Mouse (Mus musculus) urinary bladder, adult 2 months (tissue): ENCODE data around the gene Stxbp4. TPM values are rescaled to one million over a fixed set of nuclear protein-coding genes. Genes with fewer than 3 reads are reported as not detected.

ENCODE experiments used
- DNase-seq: peaks from one replicate; pipeline ENCODE4 v3.0.0; 2022; ENCODE audit warnings: low spot score
- polyA plus RNA-seq: library from polyadenylated mRNA; depleted of rRNA; stranded (reverse); fragments of >200 nt; gene quantifications from 2 replicates; pipeline ENCODE4 v1.2.3, GENCODE M21; 2012

Stxbp4 gene
- polyA plus RNA-seq, 1 experiment: 3.7 TPM

- DNase-seq: no peak
Measured at GRCm38 (mm10) chr11:90558359-90559047, 79.4 kb downstream of the Stxbp4 start.

- no peak for DNase-seq
Measured at GRCm38 (mm10) chr11:90556517-90556916, 81.4 kb downstream of the Stxbp4 start.

DNA sequence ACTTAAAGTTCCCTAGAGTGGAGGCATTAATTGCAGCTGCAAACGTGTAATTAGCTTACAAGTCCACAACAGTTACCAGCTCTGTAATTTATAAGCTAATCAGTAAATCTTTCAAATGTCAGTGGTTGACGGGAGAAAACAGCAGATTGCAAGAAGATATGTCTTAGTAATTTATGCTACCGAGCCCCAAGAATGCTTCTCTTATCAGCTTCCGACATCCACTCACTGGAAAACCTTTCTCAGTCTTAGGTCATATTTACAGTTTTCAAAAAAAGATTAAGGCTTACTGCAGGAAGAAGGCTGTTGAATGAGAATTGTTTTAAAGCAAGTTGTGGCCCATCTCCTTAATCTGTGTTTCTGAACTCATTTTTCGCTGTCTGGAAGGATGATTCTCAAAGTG, 83.9 kb downstream of the Stxbp4 start:
- no peak for DNase-seq

GRCm38 (mm10) chr11:90552303-90553201, 85.3 kb downstream of the Stxbp4 start:
- DNase-seq: no peak

- no peak for DNase-seq
Measured at GRCm38 (mm10) chr11:90548560-90548959, 89.3 kb downstream of the Stxbp4 start.

GRCm38 (mm10) chr11:90538636-90539263, 99.1 kb downstream of the Stxbp4 start:
- DNase-seq: no peak

DNA sequence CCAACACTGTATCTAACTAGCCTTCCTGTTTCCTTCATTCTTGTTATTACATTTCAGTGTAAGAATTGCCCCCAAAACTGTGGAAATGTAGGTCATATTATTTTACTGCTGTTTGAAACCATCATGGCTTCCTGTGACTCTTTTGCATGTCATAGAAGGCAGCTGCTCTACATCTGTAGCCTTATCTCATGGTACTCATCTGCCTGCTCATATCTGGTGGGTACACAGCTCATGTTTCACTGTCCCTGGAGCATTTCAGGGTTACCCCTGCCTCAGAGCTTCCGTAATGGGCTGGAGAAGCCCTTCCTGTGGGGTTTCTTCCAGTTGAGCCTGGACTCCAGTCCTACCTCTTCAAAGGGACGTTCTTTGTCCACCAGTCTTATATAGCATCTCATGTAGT, 112.6 kb downstream of the Stxbp4 start:
- DNase-seq: no peak

GRCm38 (mm10) chr11:90521040-90521439, 116.8 kb downstream of the Stxbp4 start:
- DNase-seq: no peak

DNA sequence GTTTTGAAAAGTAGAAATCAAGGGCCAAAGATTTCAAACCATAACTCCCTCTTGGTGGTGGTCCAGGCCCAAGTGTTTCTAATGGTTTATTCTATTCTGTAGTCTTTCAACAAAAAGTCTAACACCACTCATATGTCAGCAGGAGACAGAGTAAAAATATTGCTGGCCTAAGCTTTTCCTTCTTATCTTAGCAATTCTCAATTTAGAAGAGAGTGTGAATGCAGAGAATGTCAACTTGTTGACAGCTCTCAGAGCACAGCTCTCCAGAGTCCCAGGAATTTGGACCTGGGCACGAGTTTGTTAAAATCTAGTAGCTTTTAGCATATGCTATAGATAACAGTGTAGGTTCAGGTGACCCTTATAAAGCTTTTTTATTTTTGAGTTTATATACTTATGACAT, 120.1 kb downstream of the Stxbp4 start:
- no peak for DNase-seq

GRCm38 (mm10) chr11:90512538-90513219, 125.2 kb downstream of the Stxbp4 start:
- no peak for DNase-seq

- DNase-seq: no peak
Measured at GRCm38 (mm10) chr11:90501846-90502245, 136.0 kb downstream of the Stxbp4 start.

DNA sequence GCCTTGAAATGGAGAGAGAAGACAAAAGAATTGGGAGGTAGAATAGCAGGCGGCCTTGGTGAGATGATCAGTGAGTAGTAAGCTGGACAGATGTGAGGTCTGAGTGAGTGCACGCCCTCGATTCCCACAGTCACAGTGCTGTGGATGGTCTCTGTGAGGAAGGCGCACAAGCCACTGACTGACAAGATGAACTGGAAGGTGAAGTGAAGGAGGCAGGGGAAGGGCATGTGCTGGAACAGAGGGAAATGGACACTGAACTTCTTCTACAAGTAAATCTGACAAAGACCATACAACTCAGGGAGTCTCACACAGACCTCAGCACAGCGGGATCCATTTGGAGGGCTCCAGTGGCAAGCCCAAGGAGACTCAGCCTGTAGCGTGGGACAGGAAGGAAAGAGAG, 138.0 kb downstream of the Stxbp4 start:
- DNase-seq: no peak

- DNase-seq: no peak
Measured at GRCm38 (mm10) chr11:90498461-90498860, 139.4 kb downstream of the Stxbp4 start.

- DNase-seq: no peak
Measured at GRCm38 (mm10) chr11:90494981-90495380, 142.9 kb downstream of the Stxbp4 start.

- DNase-seq: no peak
Measured at GRCm38 (mm10) chr11:90492511-90492910, 145.4 kb downstream of the Stxbp4 start.

GRCm38 (mm10) chr11:90489166-90489565, 148.7 kb downstream of the Stxbp4 start:
- no peak for DNase-seq

DNA sequence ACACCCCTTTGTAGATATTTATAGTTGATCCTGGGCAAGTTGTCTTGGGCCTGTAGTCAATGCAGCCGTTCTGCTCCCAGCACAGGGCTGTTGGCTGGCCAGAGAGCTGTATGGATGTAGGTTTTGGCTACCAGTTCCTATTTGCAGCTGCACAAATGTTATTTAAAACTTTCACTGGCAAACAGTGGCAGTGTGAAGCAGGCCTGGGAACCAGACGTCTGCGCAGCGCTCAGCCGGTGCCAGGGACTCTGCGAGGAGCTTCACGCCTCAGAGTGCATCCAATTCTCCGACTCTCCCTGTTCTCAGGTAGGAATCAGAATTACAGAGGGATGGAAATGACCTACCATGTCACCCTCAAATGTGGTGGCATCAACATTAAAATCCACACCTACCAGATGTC, 150.2 kb downstream of the Stxbp4 start:
- DNase-seq: no peak

DNA sequence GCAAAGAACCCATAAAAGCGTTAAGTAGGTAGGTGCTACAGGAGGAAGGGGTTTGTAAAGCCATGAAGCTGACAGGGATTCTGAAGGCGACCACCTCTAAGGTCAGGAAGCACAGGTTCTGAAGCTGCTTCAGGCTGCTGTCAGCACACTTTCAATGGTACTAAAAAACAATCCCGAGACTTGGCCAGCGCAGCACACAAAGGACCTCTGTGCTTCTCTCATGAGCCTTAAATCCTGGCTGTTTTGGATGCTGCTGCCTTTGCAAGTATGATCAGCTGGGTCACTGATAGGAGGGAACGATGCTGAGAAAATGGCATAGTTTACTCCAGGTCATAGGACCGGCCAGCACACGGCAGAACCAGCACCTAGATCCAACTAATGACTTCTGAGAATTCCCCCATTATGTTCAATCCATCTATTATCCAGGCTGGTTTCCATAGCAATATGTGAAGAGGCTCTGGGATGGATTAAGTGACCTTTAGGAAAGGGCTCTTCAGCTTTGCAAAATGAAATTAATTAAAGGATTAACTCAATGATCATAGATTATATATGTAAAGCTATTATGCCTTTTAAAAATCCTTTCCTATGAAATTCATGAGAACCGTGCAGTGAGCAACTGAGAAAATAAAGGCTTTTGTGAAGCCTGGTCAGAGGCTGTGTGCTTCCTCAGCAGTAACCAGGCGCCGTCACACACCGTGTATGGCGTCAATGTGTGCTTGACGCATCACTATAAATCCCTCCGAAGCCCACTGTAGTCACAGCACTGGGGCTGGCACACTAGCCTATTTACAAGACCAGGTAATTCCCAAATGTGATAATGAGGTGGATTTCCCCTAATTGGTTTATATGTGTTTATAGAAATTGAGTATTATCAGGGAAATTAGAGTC, 152.9 kb downstream of the Stxbp4 start:
- no peak for DNase-seq

GRCm38 (mm10) chr11:90483766-90484165, 154.1 kb downstream of the Stxbp4 start:
- DNase-seq: no peak

DNA sequence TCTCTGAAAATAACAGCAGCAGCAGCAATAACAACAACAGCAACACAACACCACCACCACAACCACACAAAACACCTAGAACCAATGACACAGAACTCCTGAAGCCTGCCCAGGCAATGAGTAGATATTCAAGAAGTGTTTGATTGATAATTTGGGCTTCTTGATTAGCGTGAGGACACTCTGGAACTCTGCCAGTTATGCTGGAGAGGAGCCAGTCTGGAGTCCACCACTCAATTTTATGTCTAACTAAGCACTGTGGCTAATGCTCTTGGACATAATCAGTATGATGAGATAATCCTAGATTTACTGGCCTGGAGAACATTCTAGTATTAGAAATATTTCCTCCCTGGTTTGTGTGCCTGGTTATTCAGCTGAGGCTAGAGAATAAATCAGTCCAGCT, 156.1 kb downstream of the Stxbp4 start:
- no peak for DNase-seq

DNA sequence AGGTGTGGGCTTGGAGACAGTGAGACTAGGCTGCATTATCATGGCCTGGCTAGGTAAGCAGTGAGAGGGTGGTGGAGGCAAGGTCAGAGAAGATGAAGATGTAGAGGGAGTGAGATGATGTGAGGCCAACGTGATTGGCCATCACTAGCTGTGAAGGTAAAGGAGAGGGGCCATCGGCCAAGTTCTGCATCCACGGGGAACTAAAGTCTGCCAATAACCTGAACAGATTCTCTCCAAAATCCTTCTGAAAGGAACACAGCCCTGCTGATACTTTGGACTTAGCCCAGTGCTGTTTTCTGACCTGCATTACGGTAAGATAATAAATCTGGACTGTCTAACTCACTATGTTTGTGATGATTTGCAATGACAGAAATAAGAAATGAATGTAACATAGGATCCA, 167.6 kb downstream of the Stxbp4 start:
- no peak for DNase-seq
